Mouse (Mus musculus) left cerebral cortex, adult 18-20 months (tissue): ENCODE data around the gene Gnaz. TPM values are rescaled to one million over a fixed set of nuclear protein-coding genes. Genes with fewer than 3 reads are reported as not detected.

ENCODE experiments used
- DNase-seq, 2 experiments: peaks; one replicate each; pipeline ENCODE4 v3.0.0; 2021 to 2022; ENCODE audit warnings: low spot score in 2 of 2, mixed read lengths in 1 of 2
- long read RNA-seq, 2 experiments: library from polyadenylated mRNA; stranded (forward); transcript quantifications; one replicate each; pipeline ENCODE4 v2.0.0; 2021
- total RNA-seq, 2 experiments: library from RNA; stranded (reverse); gene quantifications; 2 replicates each; pipeline ENCODE4 v1.2.3; 2021

Gnaz gene
- total RNA-seq = 100 to 1,000 TPM; 120 to 126 TPM
- long read RNA-seq, experiment 1, transcript Gnaz-201 (4 exons, 3,519 nt) = major isoform, 59 of 161 reads
- long read RNA-seq, experiment 1, transcript Gnaz-202 (2 exons, 3,331 nt) = minor isoform, 10 of 161 reads
- long read RNA-seq, experiment 1, partial matches to known transcripts = 16 of 161 reads
- long read RNA-seq, experiment 1, other reads (novel, unspliced or antisense) = 76 of 161 reads
- long read RNA-seq, experiment 2, transcript Gnaz-201 (4 exons, 3,519 nt) = major isoform, 44 of 123 reads
- long read RNA-seq, experiment 2, transcript Gnaz-202 (2 exons, 3,331 nt) = minor isoform, 20 of 123 reads
- long read RNA-seq, experiment 2, partial matches to known transcripts = 4 of 123 reads
- long read RNA-seq, experiment 2, other reads (novel, unspliced or antisense) = 55 of 123 reads

DNA sequence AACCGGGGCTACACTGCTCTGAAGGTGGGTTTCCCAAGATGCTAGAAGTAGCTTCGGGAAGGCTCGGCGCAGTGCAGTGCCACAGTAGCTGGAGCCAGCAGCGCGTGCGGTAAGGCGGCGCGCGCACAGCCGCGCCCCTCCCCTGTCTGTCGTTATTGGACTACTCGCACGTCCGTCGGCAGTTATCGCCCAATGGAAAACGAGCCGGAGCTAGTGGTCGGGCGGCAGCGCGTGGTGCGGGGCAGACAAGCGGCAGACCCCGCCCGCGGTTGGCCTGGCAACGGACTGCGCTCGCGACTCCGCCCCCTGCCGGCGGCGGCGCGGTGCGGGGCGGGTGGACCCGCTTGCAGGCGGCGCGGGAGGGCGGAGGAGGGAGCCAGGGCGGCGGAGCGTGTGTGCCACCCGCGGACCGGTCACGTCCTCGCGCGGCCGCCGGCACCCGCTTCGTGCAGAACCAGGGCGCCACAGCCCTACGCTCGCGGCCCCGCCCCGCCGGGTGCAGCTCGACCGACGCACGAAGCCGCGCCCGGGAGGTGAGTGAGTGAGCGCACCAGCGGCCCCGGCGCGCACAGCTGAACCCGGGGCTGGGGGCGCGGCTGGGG is at the start of gene Gnaz:
Gnaz (plus strand) TSS at position 328 of the 602 bp plus-strand sequence.
- peak; percentile 99 to 100 for DNase-seq

DNA sequence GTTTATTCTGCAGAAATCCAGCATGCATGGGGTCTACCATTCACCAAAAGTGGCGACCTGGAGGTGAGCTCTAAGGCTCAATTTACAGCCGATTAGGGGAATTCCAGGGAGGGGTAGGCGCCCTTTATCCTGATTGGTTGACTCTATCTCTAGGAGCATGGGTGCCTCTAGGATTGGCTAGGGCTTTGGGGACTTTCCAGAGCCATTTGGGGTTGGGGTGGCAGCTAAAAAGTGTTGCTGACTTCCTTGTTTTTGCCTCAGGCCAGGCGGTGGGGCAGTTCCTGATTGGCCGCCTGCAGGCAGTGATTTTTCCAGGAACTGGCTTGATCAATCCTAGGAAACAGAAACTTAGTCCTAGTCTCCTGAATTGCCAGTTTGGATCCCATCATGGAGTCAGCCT is 47.7 kb upstream of the Gnaz start:
- no peak for DNase-seq

DNA sequence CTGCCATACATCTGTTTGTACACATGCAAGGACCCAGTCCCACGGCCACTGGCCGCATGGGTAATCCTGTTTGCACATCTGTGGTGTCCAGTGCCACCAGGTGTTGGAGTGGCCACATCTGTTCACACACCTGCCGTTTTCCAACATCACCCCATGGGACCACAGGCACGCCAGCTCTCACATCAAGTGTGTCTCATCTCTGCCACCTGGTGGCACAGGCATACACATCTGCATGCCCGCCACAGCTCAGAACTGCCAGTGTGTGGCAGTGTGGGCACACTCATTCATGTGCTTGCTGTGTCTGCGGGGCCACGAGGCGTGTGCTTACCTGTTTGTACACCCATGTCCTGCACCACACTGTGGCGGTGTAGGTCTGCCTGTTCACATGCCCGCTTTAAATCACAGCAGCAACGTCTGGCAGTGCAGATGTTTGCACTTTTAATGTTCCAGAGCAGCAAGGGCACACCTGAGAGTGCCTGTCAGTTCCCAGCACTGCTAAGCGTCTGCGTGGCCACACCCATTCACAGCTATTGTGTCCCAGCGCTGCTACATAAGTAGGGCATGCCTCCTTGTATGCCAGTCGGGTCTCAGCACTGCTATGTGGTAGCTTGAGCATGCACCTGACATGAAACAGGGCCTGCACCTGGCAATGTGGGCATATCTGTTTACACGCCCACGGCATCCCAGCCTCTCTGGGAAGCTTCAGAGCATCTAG is 46.0 kb upstream of the Gnaz start:
- DNase-seq = peak; percentile 61 to 69

DNA sequence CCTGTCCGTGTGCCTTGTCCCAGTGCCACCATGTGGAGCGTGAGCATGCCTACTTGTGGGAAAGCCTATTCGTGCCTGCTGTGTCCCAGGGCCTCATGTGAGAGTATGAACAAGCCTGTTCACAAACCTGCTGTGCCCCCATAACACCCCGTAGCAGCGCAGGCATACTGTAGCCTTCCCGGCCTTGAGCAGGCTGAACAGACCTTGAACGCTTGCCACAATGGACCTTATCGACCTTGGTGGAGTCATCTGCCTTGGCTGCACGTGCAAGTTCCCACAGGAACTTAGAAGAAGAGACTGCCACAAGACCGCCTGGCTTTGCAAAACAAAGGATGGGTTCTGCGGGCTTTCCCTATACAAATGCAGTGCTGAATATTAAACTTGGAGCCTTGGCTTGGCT is 45.4 kb upstream of the Gnaz start:
- no peak for DNase-seq

DNA sequence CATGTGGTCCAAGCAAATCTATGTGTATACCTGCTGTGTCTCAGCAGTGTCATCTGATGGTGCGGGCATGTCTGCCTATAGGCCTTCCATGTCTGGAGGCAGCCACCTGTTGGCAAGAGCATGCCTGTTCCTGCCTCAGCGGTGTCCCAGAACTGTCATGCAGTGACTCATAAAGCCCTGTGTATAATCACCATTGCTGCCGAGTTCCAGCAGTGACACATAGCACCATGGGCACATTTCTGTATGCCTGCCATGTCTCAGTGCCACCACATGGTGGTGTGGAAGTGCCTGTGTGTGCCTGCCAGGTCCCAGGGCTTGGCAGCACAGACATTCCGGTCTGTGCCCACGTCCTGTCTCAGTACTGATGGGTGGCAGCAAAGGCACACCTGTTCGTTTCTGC is 44.2 kb upstream of the Gnaz start:
- DNase-seq = peak; percentile 48 to 58

DNA sequence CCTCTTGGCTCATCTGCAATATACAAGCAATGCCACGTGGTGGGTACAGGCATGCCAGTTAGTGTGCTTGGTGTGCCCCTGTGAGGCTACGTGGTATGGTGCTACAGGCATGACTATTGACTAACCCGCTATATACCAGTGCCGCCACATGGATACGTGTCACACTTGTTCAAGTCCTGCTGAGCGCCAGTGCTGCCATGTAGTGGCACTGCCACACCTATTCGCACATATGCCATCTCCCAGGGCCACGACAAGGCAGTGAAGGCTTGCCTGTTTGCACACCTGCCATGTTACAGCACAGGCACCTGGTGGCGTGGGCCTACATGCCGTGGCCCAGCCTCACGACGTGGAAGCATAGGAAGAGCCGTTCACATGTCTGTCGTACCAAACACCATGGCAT is 42.7 kb upstream of the Gnaz start:
- no peak for DNase-seq

DNA sequence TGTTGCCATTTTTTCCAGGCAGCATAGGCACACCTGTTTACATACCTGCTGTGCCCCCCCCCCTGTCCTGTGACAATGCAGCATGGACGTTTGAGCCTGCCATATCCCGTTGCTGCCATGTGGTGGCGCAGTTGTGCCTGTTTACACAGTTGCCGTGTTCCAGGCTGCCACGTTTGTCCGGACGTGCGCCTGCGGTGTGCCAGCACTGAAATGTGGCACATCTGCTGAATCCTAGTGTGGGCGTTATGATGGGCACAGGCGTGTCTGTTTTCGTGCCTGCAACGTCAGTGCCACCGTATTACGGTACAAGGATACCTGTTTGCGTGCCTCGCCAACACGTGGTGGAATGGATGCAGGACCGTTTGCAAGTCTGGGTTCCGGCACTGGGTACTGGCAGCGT is 41.7 kb upstream of the Gnaz start:
- peak; percentile 69 to 78 for DNase-seq

DNA sequence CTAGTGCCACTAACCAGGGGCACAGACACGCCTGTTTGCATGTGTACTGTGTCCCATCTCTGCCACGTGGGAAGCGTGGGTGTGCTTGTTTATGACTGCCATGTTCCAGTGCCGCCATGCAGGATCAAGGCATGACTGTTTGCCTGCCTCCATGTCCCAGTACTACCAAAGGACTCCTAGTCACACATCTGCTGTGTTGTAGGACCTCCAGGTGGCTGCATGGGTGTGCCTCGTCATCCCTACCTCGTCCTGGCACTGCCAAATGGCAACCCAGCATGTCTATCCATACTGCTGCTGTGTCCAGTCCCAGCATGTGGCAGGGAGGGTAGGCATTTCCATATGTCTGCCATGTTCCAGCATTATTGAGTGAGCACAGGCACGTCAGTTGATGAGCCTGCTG is 38.7 kb upstream of the Gnaz start:
- no peak for DNase-seq

DNA sequence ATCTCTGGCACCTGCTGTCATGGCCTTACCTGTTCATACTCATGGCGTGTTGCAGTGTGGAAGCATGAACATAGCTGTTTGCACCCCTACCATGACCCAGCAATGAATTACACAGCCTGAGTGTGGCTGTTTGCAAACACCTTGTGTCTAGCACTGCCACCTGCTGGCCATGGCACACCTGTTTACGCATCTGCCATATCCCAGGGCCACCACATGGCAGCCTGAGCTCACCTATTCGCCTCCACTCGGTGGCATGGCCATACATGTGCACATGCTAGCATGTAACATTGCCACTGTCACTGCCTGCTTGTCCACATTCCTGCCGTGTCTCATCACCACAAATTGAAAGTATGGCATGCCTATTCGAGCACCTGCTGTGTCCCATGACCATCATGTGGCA is 37.4 kb upstream of the Gnaz start:
- DNase-seq = no peak

DNA sequence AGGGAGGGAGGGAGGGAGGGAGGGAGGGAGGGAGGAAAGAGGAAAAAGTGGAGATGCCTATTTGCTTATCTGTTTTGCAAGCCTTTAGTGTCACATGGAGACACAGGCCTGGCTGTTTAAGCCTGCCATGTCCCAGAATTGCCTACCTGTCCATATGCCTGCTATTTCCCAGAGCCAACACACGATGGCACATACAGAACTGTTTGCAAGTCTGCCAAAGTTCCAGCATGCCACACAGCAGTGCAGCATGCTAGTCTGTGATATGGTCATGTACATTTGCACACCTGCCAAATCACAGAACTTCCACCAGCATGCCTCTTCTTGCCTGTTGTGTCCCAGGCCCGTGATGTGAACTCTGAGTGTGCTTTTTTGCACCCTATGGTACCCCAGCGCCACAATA is 36.4 kb upstream of the Gnaz start:
- DNase-seq = no peak

DNA sequence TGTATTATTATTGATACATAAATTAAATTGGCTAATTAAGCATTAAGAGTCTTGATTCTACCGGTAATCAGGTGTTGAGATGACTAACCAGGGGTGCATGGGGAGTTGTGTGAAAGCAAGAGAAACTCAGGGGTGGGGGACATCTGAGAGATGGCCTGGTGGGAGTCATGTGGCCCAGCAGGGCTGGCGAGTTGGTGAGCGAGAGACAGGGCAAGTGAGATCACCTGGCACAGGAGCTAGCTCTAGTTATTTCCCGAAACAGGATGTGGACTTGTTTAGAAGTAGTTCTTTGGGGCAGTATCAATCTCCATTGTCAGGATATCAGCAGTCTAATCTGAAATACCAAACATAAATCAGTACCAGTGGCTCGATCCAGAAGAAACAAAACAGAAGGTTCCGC is 35.3 kb upstream of the Gnaz start:
- DNase-seq = no peak

DNA sequence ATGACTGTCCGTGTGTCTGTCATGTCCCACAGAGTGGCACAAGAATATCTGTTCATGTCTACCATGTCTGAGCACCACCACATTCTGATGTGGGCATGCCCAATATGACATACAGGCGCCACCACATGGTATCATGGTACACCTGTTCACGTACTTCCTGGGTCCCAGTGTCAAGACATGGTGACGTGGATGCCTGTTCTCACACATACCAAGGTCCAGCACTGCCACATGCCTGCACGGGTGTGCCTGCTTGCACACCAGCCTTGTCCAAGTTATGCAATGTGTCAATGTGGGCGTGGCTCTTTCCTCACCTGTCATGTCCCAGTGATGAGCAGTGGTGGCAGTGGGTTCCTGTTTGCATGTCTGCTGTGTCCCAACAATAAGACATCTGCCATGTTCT is 34.5 kb upstream of the Gnaz start:
- no peak for DNase-seq

DNA sequence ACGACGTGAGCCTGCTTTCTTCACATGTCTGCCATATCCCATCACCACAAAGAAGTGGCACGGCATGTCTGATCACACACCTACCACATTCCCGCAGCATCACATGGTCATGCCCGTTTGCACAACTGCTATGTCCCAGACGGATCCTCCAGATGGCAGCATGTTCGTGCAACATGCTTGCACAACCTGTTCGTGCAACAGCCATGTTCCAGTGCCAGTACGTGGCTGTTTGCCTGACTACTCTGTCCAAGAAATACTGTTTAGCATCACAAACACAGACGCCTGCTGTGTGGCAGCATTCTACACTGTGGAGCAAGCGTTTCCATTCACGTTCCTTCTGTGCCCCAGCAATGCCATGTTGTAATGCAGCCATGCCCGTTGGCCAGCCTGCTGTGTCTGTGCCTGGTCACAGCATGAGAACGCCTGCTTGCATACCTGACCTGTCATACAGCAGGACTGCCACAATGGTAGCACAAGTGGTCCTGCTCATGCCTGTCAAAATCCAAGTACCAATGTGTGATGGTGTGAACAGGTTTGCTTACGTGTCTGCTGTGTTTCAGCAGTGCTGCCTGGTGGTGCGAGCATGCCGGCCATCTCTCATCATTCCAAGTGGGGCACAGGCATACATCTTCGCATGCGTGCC is 33.3 kb upstream of the Gnaz start:
- DNase-seq = no peak

DNA sequence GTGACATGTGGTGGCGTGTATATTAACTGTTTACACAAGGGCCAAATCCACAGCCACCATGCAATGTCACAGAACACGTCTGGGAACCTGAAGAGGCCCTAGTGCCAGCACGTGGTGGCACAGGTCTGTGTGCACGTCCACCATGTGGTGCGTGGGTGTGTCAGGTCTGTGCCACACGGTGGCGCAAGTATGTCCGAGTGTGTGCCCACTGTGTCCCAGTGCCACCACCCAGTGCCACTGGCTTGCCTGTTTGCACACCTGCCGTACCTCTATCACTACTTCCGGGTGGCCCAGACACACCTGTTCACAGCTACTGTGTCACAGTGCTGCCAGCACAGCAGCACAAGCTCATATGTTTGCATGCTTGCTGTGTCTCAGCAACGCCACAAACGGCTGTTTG is 32.5 kb upstream of the Gnaz start:
- no peak for DNase-seq

DNA sequence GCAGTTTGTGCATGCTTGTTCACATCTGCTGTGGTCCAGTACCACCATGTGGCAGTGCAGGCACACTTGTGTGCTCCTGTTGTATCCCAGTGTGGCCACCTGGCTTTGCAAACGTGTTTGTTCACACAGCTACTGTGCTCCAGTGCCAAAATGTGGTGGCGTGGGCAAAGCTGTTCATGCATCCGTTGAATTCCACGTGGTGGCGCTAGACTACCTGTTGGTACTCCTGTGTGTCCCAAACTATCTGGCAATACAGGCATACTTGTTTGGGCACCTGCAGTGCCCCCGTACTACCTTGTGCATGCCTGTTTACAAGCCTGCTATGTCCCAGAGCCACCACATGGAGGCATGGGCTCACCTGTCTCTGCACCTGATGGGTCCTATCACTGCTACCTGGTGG is 32.0 kb upstream of the Gnaz start:
- peak; percentile 36 to 52 for DNase-seq

DNA sequence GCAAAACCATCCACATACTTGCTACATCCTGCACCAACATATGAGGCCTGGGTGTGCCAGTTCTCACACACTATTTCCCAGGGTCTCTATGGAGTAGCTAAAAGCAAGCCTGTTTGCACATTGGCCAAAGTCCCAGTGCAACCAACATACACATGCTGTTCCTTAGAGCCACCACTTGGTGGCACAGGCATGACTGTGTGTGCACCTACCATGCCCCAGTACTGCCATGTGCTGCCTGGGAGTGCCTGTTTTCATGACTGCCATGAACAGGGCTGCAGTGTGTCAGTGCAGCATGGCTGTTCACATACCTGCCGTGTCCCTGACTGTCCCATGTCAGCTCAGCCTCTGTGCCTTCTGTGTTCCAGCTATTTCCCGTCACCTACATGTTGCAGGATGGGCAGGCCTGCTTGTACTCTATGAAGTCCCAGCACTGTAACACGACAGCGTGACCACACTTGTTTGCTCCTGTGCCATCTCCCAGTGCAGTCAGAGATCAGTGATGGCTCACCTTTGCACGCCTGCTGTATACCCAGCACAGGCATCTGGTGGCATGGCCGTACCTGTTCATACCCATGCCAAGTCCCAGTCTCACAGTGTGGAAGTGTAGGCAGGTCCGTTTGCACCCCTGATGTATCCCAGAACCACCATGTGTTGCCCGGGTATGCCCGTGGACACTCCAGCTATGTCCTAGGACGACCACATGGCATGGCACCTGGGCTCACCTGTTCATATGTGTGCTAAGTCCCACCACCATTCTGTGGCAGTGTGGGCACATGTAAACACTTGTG is 29.8 kb upstream of the Gnaz start:
- DNase-seq = peak; percentile 39 to 45

DNA sequence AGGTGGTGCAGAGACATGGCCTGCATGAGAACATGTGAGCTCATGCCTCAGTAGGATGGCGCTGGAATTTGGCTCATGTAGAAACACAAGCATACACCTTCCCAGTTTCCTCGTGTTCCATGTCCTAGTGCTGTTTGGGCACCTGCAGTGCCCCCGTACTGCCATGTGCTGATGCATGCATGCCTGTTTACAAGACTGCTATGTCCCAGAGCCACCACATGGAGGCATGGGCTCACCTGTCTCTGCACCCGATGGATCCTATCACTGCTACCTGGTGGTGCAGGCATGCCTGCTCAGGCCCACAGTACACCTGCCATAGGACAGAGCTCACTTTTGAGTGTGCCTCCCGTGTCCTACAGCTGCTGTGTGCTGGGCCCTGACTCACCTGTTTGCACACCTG is 28.6 kb upstream of the Gnaz start:
- no peak for DNase-seq

DNA sequence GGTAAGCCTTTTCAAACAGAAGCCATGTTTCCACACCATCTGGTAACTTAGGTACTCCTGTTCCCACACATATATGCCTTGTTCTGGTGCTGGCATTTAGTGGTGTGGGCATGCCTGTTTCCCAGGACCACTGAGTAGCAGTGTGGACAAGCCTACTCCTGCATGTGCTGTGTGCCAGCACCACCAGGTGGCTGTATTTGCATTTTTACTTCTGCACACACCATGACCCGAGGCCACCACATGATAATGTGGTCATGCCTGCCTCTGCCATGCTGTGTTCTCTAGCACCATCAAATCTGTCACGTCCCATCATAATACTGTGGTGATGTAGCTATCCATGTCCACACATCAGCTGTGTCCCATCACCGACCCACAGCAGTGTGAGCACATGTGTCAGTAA is 27.7 kb upstream of the Gnaz start:
- DNase-seq = no peak

DNA sequence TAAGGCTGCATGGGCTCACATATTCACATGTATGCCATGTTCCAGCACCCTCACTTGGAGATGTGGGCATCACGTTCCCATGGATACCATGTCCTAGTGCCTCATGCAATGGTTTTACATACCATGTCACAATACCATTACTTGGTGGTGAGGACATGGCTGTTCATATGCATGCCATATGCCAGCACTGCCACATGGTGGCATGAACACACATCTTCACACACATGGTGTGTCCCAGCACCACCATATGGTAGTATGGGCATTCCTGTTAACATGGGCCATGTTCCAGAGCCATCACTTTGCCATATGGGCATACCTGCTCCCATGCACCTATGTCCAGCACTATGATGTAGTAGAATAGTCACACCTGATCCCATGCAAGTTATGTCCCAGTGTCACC is 26.2 kb upstream of the Gnaz start:
- no peak for DNase-seq

DNA sequence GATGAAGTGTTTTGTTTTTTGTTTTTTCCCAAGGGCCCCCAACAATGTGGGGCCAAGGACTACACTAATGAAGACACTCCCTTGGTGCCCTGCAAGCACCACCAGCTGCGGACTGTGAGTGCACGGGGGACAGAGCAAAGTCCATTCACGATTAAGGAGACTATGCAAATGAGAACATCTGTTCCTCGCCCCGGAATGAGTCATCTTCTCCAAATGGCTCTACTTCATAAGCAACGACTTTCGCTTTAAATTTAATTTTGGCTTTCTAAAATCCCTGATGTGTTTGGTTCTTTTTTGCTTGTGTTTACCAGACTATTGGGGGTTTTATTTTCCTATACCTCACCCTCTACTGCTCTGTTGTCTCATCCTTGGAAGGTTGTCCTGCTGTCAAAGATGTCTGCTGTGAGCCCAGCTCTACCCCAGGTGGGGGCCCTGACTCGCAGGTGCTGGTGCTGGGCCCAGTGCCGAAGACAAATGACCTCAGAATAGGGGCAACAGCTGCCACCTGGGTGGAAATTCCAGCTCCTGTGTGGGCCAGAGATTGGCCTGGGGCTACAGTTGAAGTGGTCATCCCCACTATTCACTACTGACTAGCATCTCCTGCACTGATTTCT is 14.0 kb upstream of the Gnaz start:
- peak; percentile 58 to 71 for DNase-seq

DNA sequence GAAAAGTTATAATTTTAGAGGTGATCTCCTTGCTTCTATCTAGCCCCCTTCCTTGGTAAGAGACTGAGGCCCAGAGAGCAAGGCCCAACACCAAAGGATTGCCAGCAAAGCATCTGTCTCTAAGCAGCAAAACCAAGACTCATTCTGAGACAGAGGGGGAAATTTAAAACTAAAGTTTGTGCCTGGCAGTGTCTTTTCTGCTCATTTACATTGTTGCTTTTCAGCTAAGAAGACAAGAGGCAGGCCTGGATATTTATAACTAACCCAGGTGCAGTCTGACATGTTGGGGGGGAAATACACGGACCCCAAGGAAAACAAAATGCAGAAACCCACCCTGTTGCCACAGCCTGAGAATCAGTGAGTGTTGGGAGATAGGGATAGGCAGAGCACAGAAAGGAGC is 2.6 kb upstream of the Gnaz start:
- no peak for DNase-seq
